Mouse (Mus musculus): ENCODE data around the gene Arid1a. TPM values are rescaled to one million over a fixed set of nuclear protein-coding genes. Genes with fewer than 3 reads are reported as not detected.

Arid1a gene
- total and polyA plus RNA-seq, 2 experiments, result 5.9 to 21.9 TPM

GRCm38 (mm10) chr4:133729007-133729406 is 27.6 kb downstream of the Arid1a start:
- Histone ChIP-seq H3K9ac (ENCODE audit: low read depth, low read length) (no peak overlapping the region), H3K27me3 (ENCODE audit: control insufficient read depth, insufficient read depth, low read length) (no peaks in the 10 kb centered on the region), H3K4me1 (ENCODE audit: control insufficient read depth, insufficient read depth, low read length) (peaks cover 18% of the 10 kb centered on the region), H3K36me3 (ENCODE audit: control insufficient read depth, insufficient read depth, low read length) (0 out of 2 replicates have a peak, but pooled peaks cover 1% of the 10 kb centered on the region), H3K27ac (replicated peaks; ENCODE audit: insufficient read depth, low read depth, low read length) (no peak overlapping the region), H3K4me3 (ENCODE audit: insufficient read depth, low read depth, low read length) (no peak overlapping the region), H3K79me2 (ENCODE audit: control insufficient read depth, insufficient read depth, low read length) (peaks cover 45% of the 10 kb centered on the region; the same call in 1 of the 2 replicates)
- DNase-seq (ENCODE audit: extremely low read depth, low read depth, low spot score), result peak; percentile 45
- no peak for TF ChIP-seq POLR2A (IDR thresholded peaks at IDR 0.05; ENCODE audit: extremely low read depth, insufficient read depth, low read length)
- TF ChIP-seq CTCF (IDR thresholded peaks at IDR 0.05; ENCODE audit: low read depth, low read length), result no peak
- 21% methylated on average over 6 of the region's 6 CpGs for WGBS

GRCm38 (mm10) chr4:133728256-133728655 is 28.3 kb downstream of the Arid1a start:
- no peak for DNase-seq (ENCODE audit: extremely low read depth, low read depth, low spot score)
- TF ChIP-seq CTCF (IDR thresholded peaks at IDR 0.05; ENCODE audit: low read depth, low read length) (no peak), POLR2A (IDR thresholded peaks at IDR 0.05; ENCODE audit: extremely low read depth, insufficient read depth, low read length) (no peak)
- H3K36me3 ChIP-seq (ENCODE audit: control insufficient read depth, insufficient read depth, low read length), result 0 out of 2 replicates have a peak, but pooled peaks cover 1% of the 10 kb centered on the region
- no peak overlapping the region for H3K9ac ChIP-seq (ENCODE audit: low read depth, low read length)
- H3K4me3 ChIP-seq (ENCODE audit: insufficient read depth, low read depth, low read length), result no peak overlapping the region
- no peak overlapping the region for H3K27ac ChIP-seq (replicated peaks; ENCODE audit: insufficient read depth, low read depth, low read length)
- no peaks in the 10 kb centered on the region for H3K27me3 ChIP-seq (ENCODE audit: control insufficient read depth, insufficient read depth, low read length)
- H3K79me2 ChIP-seq (ENCODE audit: control insufficient read depth, insufficient read depth, low read length), result peaks cover 41% of the 10 kb centered on the region; the same call in 1 of the 2 replicates
- peaks cover 18% of the 10 kb centered on the region for H3K4me1 ChIP-seq (ENCODE audit: control insufficient read depth, insufficient read depth, low read length)
- 70% methylated on average over 9 of the region's 9 CpGs for WGBS

- 68% methylated on average over 2 of the region's 2 CpGs for WGBS
- no peak for DNase-seq (ENCODE audit: extremely low read depth, low read depth, low spot score)
- Histone ChIP-seq H3K9ac (ENCODE audit: low read depth, low read length) (no peak overlapping the region), H3K36me3 (ENCODE audit: control insufficient read depth, insufficient read depth, low read length) (peaks cover 17% of the 10 kb centered on the region), H3K27me3 (ENCODE audit: control insufficient read depth, insufficient read depth, low read length) (no peaks in the 10 kb centered on the region), H3K4me3 (ENCODE audit: insufficient read depth, low read depth, low read length) (no peak overlapping the region), H3K27ac (replicated peaks; ENCODE audit: insufficient read depth, low read depth, low read length) (no peak overlapping the region), H3K79me2 (ENCODE audit: control insufficient read depth, insufficient read depth, low read length) (peaks cover 34% of the 10 kb centered on the region), H3K4me1 (ENCODE audit: control insufficient read depth, insufficient read depth, low read length) (peaks cover 15% of the 10 kb centered on the region)
- no peak for TF ChIP-seq CTCF (IDR thresholded peaks at IDR 0.05; ENCODE audit: low read depth, low read length)
- no peak for TF ChIP-seq POLR2A (IDR thresholded peaks at IDR 0.05; ENCODE audit: extremely low read depth, insufficient read depth, low read length)
Measured at GRCm38 (mm10) chr4:133725706-133726105, 30.9 kb downstream of the Arid1a start.

GRCm38 (mm10) chr4:133719791-133720190 is 36.8 kb downstream of the Arid1a start:
- no peak for TF ChIP-seq CTCF (IDR thresholded peaks at IDR 0.05; ENCODE audit: low read depth, low read length)
- TF ChIP-seq POLR2A (IDR thresholded peaks at IDR 0.05; ENCODE audit: extremely low read depth, insufficient read depth, low read length), result no peak
- no peaks in the 10 kb centered on the region for H3K27me3 ChIP-seq (ENCODE audit: control insufficient read depth, insufficient read depth, low read length)
- H3K9ac ChIP-seq (ENCODE audit: low read depth, low read length), result no peak overlapping the region
- no peak overlapping the region for H3K4me3 ChIP-seq (ENCODE audit: insufficient read depth, low read depth, low read length)
- H3K79me2 ChIP-seq (ENCODE audit: control insufficient read depth, insufficient read depth, low read length), result peaks cover 21% of the 10 kb centered on the region
- peaks cover 64% of the 10 kb centered on the region for H3K36me3 ChIP-seq (ENCODE audit: control insufficient read depth, insufficient read depth, low read length)
- H3K4me1 ChIP-seq (ENCODE audit: control insufficient read depth, insufficient read depth, low read length), result no peaks in the 10 kb centered on the region; the same call in 1 of the 2 replicates
- 78% methylated on average over 3 of the region's 3 CpGs for WGBS
- DNase-seq (ENCODE audit: extremely low read depth, low read depth, low spot score), result no peak
- no peak overlapping the region for H3K27ac ChIP-seq (replicated peaks; ENCODE audit: insufficient read depth, low read depth, low read length)

GRCm38 (mm10) chr4:133712755-133713154 is 43.8 kb downstream of the Arid1a start:
- no peaks in the 10 kb centered on the region for H3K27me3 ChIP-seq (ENCODE audit: control insufficient read depth, insufficient read depth, low read length)
- no peak overlapping the region for H3K9ac ChIP-seq (ENCODE audit: low read depth, low read length)
- H3K36me3 ChIP-seq (ENCODE audit: control insufficient read depth, insufficient read depth, low read length), result peaks cover 44% of the 10 kb centered on the region
- peaks cover 26% of the 10 kb centered on the region; the same call in 1 of the 2 replicates for H3K79me2 ChIP-seq (ENCODE audit: control insufficient read depth, insufficient read depth, low read length)
- TF ChIP-seq POLR2A (IDR thresholded peaks at IDR 0.05; ENCODE audit: extremely low read depth, insufficient read depth, low read length) (no peak), CTCF (IDR thresholded peaks at IDR 0.05; ENCODE audit: low read depth, low read length) (no peak)
- H3K4me3 ChIP-seq (ENCODE audit: insufficient read depth, low read depth, low read length), result no peak overlapping the region
- DNase-seq (ENCODE audit: extremely low read depth, low read depth, low spot score), result no peak
- no peaks in the 10 kb centered on the region; the same call in 1 of the 2 replicates for H3K4me1 ChIP-seq (ENCODE audit: control insufficient read depth, insufficient read depth, low read length)
- H3K27ac ChIP-seq (replicated peaks; ENCODE audit: insufficient read depth, low read depth, low read length), result no peak overlapping the region
- WGBS, result 56% methylated on average over 5 of the region's 5 CpGs

- H3K4me1 ChIP-seq (ENCODE audit: control insufficient read depth, insufficient read depth, low read length), result no peaks in the 10 kb centered on the region; the same call in 1 of the 2 replicates
- DNase-seq (ENCODE audit: extremely low read depth, low read depth, low spot score), result no peak
- H3K27me3 ChIP-seq (ENCODE audit: control insufficient read depth, insufficient read depth, low read length), result no peaks in the 10 kb centered on the region
- H3K4me3 ChIP-seq (ENCODE audit: insufficient read depth, low read depth, low read length), result no peak overlapping the region
- H3K9ac ChIP-seq (ENCODE audit: low read depth, low read length), result no peak overlapping the region
- 65% methylated on average over 6 of the region's 6 CpGs for WGBS
- TF ChIP-seq CTCF (IDR thresholded peaks at IDR 0.05; ENCODE audit: low read depth, low read length), result no peak
- TF ChIP-seq POLR2A (IDR thresholded peaks at IDR 0.05; ENCODE audit: extremely low read depth, insufficient read depth, low read length), result no peak
- no peak overlapping the region for H3K27ac ChIP-seq (replicated peaks; ENCODE audit: insufficient read depth, low read depth, low read length)
- peaks cover 37% of the 10 kb centered on the region for H3K36me3 ChIP-seq (ENCODE audit: control insufficient read depth, insufficient read depth, low read length)
- peaks cover 30% of the 10 kb centered on the region; the same call in 1 of the 2 replicates for H3K79me2 ChIP-seq (ENCODE audit: control insufficient read depth, insufficient read depth, low read length)
Measured at GRCm38 (mm10) chr4:133711307-133712076, 45.1 kb downstream of the Arid1a start.
